Mouse (Mus musculus): Measurements from ENCODE around the gene Stom.

GRCm38 (mm10) chr2:35267156-35267875 lies 69.5 kb downstream of the Stom start:
- TF ChIP-seq CTCF (IDR thresholded peaks at IDR 0.05; ENCODE audit: low read depth) (no peak), EP300 (IDR thresholded peaks at IDR 0.05; ENCODE audit: low read depth) (no peak)

Measured in heart, postnatal 0 days (tissue).